Mouse (Mus musculus) brain, embryonic 14.5 days (tissue): ENCODE measurements around the gene Elovl6.

ENCODE experiments used
- CTCF ChIP-seq: fragments of 200-500 bp; IDR thresholded peaks from 2 replicates; pipeline ENCODE4 v1.5.1; 2012; ENCODE audit warnings: inconsistent platforms, mild to moderate bottlenecking, moderate library complexity, borderline replicate concordance; ENCODE audit not compliant: insufficient read depth, insufficient read length; ENCODE audit errors: extremely low read depth
- POLR2A ChIP-seq: fragments of 200-500 bp; IDR thresholded peaks from 2 replicates; pipeline ENCODE4 v1.6.1; 2012; ENCODE audit warnings: mild to moderate bottlenecking, inconsistent platforms, borderline replicate concordance; ENCODE audit not compliant: poor library complexity, insufficient read depth, insufficient read length, severe bottlenecking; ENCODE audit errors: extremely low read depth

DNA sequence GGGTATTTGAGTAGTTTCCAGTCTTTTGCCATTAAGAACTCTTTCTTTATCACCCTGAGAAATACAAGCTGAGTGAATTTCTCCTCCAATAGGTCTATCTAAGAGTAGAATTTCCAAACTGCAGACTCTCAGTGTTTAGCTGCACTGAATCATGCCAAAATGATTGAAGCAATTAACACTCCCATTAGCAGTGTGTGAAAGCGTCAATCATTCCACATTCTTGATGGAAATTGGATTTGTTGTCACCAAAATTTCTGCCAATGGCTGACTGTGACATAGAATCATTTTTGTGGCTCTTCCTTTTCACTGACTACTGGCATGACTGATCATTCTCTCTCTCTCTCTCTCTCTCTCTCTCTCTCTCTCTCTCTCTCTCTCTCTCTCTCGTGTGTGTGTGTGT lies 131.8 kb downstream of the Elovl6 start:
- no peak for TF ChIP-seq CTCF
- no peak for TF ChIP-seq POLR2A
